Mouse (Mus musculus): ENCODE measurements around the gene Cd52.
A peak's percentile ranks its signal among the peaks of the same experiment; 100 is the strongest.

Cd52 gene

GRCm38 (mm10) chr4:134089029-134089428 is 5.9 kb downstream of the Cd52 start:
- DNase-seq = no peak

- DNase-seq = peak; percentile 59
Observed at GRCm38 (mm10) chr4:134087412-134087811, 7.5 kb downstream of the Cd52 start.

GRCm38 (mm10) chr4:134084999-134085398 is 9.9 kb downstream of the Cd52 start:
- no peak for DNase-seq

- no peak for DNase-seq
Observed at GRCm38 (mm10) chr4:134082460-134082859, 12.4 kb downstream of the Cd52 start.

GRCm38 (mm10) chr4:134081730-134082386 is 13.0 kb downstream of the Cd52 start:
- peak; percentile 88 for DNase-seq

- DNase-seq = no peak
Observed at GRCm38 (mm10) chr4:134080674-134081073, 14.2 kb downstream of the Cd52 start.

GRCm38 (mm10) chr4:134078694-134079093 is 16.2 kb downstream of the Cd52 start:
- DNase-seq = peak; percentile 76

- no peak for DNase-seq
Observed at GRCm38 (mm10) chr4:134068793-134069580, 25.9 kb downstream of the Cd52 start.

GRCm38 (mm10) chr4:134067833-134068544 is 26.9 kb downstream of the Cd52 start:
- DNase-seq = no peak

GRCm38 (mm10) chr4:134067383-134067782 is 27.5 kb downstream of the Cd52 start:
- no peak for DNase-seq

GRCm38 (mm10) chr4:134065431-134066004 is 29.4 kb downstream of the Cd52 start:
- no peak for DNase-seq

GRCm38 (mm10) chr4:134062561-134062960 is 32.3 kb downstream of the Cd52 start:
- DNase-seq = no peak

GRCm38 (mm10) chr4:134061944-134062446 is 32.9 kb downstream of the Cd52 start:
- peak; percentile 65 for DNase-seq

- DNase-seq = peak; percentile 83
Observed at GRCm38 (mm10) chr4:134061166-134061830, 33.6 kb downstream of the Cd52 start.

GRCm38 (mm10) chr4:134060135-134060865 is 34.6 kb downstream of the Cd52 start, which contains the start of gene Crybg2:
Gene Crybg2 (plus strand): TSS chr4:134060815.
- no peak for DNase-seq

- no peak for DNase-seq
Observed at GRCm38 (mm10) chr4:134058908-134059307, 36.0 kb downstream of the Cd52 start.

GRCm38 (mm10) chr4:134058166-134058715 is 36.6 kb downstream of the Cd52 start:
- DNase-seq = peak; percentile 66

GRCm38 (mm10) chr4:134053538-134053937 is 41.3 kb downstream of the Cd52 start, which contains the start of gene Zfp683:
Gene Zfp683 (plus strand): TSS chr4:134053838.
- DNase-seq = no peak

GRCm38 (mm10) chr4:134052560-134052959 is 42.3 kb downstream of the Cd52 start:
- peak; percentile 54 for DNase-seq

- DNase-seq = no peak
Observed at GRCm38 (mm10) chr4:134051912-134052311, 43.0 kb downstream of the Cd52 start.

GRCm38 (mm10) chr4:134047648-134048047 is 47.2 kb downstream of the Cd52 start:
- no peak for DNase-seq
